Mouse (Mus musculus) CH12.LX (cell line): Measurements from ENCODE around the gene Lrp10.
A peak's percentile ranks its signal among the peaks of the same experiment; 100 is the strongest.

ENCODE experiments used
- CTCF ChIP-seq, 2 experiments: IDR thresholded peaks in 1 of 2; conservative IDR thresholded peaks in 1 of 2; 2 replicates each; pipeline ENCODE4 v1.5.1; 2011 to 2012; ENCODE audit warnings: low read depth in 2 of 2, low read length in 2 of 2, improper control_type of control experiment in 1 of 2, inconsistent platforms in 1 of 2, mild to moderate bottlenecking in 1 of 2, moderate library complexity in 1 of 2
- EP300 ChIP-seq: IDR thresholded peaks from 2 replicates; pipeline ENCODE4 v1.6.1; 2011; ENCODE audit warnings: low read length, improper control_type of control experiment
- IRF4 ChIP-seq: IDR thresholded peaks from 2 replicates; pipeline ENCODE4 v1.6.1; 2014; ENCODE audit warnings: low read depth, mild to moderate bottlenecking, inconsistent platforms, low read length, improper control_type of control experiment
- JUN ChIP-seq: IDR thresholded peaks from 2 replicates; pipeline ENCODE4 v1.6.1; 2011; ENCODE audit warnings: low read depth, mild to moderate bottlenecking, low read length, improper control_type of control experiment, moderate library complexity; ENCODE audit not compliant: insufficient read depth
- MAFK ChIP-seq: IDR thresholded peaks from 2 replicates; pipeline ENCODE4 v1.6.1; 2011; ENCODE audit warnings: low read length, improper control_type of control experiment; ENCODE audit not compliant: insufficient replicate concordance
- MAX ChIP-seq: IDR thresholded peaks from 2 replicates; pipeline ENCODE4 v1.6.1; 2011; ENCODE audit warnings: low read length, improper control_type of control experiment
- MYC ChIP-seq: IDR thresholded peaks from 2 replicates; pipeline ENCODE4 v1.6.1; 2011; ENCODE audit warnings: low read depth, mild to moderate bottlenecking, improper control_type of control experiment, low read length
- NRF1 ChIP-seq: IDR thresholded peaks from 2 replicates; pipeline ENCODE4 v1.6.1; 2014; ENCODE audit warnings: low read depth, mild to moderate bottlenecking, inconsistent platforms, low read length, improper control_type of control experiment, moderate library complexity
- PAX5 ChIP-seq: IDR thresholded peaks from 2 replicates; pipeline ENCODE4 v1.6.1; 2012; ENCODE audit warnings: low read length, inconsistent platforms, mixed read lengths
- POLR2A ChIP-seq: IDR thresholded peaks from 2 replicates; pipeline ENCODE4 v1.6.1; 2011; ENCODE audit warnings: low read depth, mild to moderate bottlenecking, improper control_type of control experiment, low read length
- USF1 ChIP-seq: IDR thresholded peaks from 2 replicates; pipeline ENCODE4 v1.6.1; 2014; ENCODE audit warnings: low read depth, mild to moderate bottlenecking, inconsistent platforms, low read length, improper control_type of control experiment
- ZC3H11A ChIP-seq: IDR thresholded peaks from 2 replicates; pipeline ENCODE4 v1.6.1; 2012; ENCODE audit warnings: low read depth, mild to moderate bottlenecking, inconsistent platforms, low read length, improper control_type of control experiment
- ZNF384 ChIP-seq: IDR thresholded peaks from 2 replicates; pipeline ENCODE4 v1.6.1; 2012; ENCODE audit warnings: low read depth, low read length, improper control_type of control experiment, inconsistent platforms

- TF ChIP-seq CTCF (conservative IDR thresholded peaks at IDR 0.05 in 1 of 2, IDR thresholded peaks at IDR 0.05 in 1 of 2; ENCODE audit: low read depth in 2 of 2, low read length in 2 of 2), result no peak
- TF ChIP-seq ZNF384, result no peak
- no peak for TF ChIP-seq ZC3H11A
- peak; percentile 79 for TF ChIP-seq POLR2A
- TF ChIP-seq IRF4, result no peak
- TF ChIP-seq MAX, result peak; percentile 42; the same call in 1 of the 2 replicates
- no peak for TF ChIP-seq MYC
- no peak for TF ChIP-seq MAFK
- TF ChIP-seq USF1, result no peak
- TF ChIP-seq JUN, result no peak
- TF ChIP-seq EP300, result no peak
- no peak for TF ChIP-seq PAX5
- TF ChIP-seq NRF1, result 0 out of 2 replicates have a peak, but pooled peaks have one; percentile 39
Observed at GRCm38 (mm10) chr14:54463959-54464292, at the start of gene Lrp10.
